Mouse (Mus musculus): ENCODE data around the gene Islr.

The Islr gene

DNA sequence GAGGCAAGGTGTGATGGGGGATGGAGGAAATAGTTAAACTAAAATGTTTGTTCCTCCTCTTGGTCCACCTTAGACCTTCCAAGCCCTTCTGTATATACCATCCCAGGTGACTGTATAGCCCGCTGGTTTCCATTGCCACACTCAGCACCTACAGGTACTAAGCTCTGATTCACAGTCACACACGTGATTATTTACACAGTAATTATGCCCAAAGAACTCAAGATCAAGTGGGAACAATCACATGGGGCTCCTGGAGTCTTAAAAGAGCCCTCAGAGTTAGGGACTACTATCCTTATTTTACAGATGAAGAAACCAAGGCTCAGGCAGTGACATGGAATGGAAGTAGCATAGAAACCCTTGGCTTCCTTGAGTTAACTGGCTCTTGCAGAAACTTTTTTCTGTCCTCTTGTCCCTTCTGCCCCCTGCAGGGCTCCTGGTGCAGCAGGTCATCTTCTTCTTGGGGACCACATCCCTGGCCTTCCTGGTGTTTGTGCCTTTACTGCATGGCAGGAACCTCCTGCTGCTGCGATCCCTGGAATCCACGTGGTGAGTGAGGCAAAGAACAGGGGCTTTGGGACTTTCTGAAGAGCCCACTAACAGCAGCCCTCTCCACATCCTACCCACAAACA is 53.3 kb downstream of the Islr start:
- no peak for DNase-seq (ENCODE audit: low read depth, low spot score)

GRCm38 (mm10) chr9:58148806-58149205 is 55.3 kb downstream of the Islr start:
- DNase-seq (ENCODE audit: low read depth, low spot score) = no peak

GRCm38 (mm10) chr9:58145417-58145816 is 58.7 kb downstream of the Islr start:
- no peak for DNase-seq (ENCODE audit: low read depth, low spot score)

DNA sequence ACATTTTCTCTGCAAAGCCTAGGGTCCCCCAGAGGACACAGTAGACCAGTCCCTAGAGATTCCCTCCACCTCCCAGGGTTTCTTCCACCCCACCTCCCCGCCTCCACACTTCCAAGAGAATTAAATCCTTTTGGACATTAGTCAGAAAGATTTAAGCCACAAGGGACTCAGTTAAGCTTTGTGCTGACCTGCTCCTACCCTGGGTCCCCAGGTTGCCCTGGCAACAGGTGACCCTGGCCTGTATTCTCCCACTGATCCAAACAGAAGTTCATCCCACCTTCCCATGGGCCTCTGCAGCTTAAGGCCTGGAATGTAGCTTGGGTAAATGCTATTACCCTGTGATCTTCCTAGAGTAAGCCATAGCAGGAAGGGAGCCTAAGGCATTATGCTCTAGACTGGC is 59.4 kb downstream of the Islr start:
- DNase-seq (ENCODE audit: low read depth, low spot score) = no peak

DNA sequence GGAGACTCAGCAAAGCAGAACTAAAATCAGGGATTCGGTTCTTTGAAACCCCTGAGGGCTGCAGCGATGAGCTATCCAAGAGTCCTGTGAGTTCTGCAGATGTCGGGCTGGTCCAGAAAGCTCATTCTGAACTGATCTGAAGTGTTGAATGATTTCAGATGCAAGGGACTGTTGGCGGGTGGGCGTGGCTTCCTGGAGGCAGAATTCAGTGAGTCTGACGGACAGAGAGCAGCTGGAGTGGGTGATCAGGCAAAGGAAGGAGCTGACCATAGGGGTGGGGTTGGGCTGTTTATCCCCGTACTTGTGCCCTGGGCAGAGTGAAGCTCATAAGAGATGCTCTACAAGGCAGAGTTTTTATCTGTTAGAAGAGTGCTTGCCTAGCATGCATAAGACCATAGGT is 60.7 kb downstream of the Islr start:
- peak; percentile 23 for DNase-seq (ENCODE audit: low read depth, low spot score)

- no peak for DNase-seq (ENCODE audit: low read depth, low spot score)
These were observed 64.2 kb downstream of the Islr start for GRCm38 (mm10) chr9:58139947-58140346.

- no peak for DNase-seq (ENCODE audit: low read depth, low spot score)
These were observed 68.2 kb downstream of the Islr start for GRCm38 (mm10) chr9:58135921-58136321.

DNA sequence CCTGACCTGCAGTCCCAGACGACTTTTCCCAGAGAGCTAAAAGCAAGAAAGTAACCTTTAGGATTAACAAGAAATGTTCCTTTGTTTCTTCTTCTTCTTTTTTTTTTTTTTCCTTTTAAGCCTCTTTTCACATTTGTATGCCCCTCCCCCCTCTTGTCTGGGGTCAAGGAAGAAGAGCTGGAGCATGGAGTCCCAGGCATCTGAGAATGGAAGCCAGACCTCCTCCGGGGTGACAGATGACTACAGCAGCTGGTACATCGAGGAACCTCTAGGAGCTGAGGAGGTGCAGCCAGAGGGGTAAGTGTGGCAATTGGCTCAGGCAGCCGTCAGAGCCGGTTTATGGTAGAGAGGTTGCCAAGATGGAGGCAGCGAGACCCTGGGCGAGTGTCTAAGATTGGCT is 69.2 kb downstream of the Islr start:
- no peak for DNase-seq (ENCODE audit: low read depth, low spot score)

- no peak for DNase-seq (ENCODE audit: low read depth, low spot score)
These were observed 69.9 kb downstream of the Islr start for GRCm38 (mm10) chr9:58133893-58134884.

GRCm38 (mm10) chr9:58131735-58132134 is 72.4 kb downstream of the Islr start:
- no peak for DNase-seq (ENCODE audit: low read depth, low spot score)

GRCm38 (mm10) chr9:58130909-58131308 is 73.2 kb downstream of the Islr start:
- DNase-seq (ENCODE audit: low read depth, low spot score) = no peak

- DNase-seq (ENCODE audit: low read depth, low spot score) = no peak
These were observed 74.6 kb downstream of the Islr start for GRCm38 (mm10) chr9:58129508-58129907.

- no peak for DNase-seq (ENCODE audit: low read depth, low spot score)
These were observed 75.1 kb downstream of the Islr start for GRCm38 (mm10) chr9:58128926-58129413.

GRCm38 (mm10) chr9:58125811-58126210 is 78.3 kb downstream of the Islr start:
- no peak for DNase-seq (ENCODE audit: low read depth, low spot score)

- no peak for DNase-seq (ENCODE audit: low read depth, low spot score)
These were observed 79.0 kb downstream of the Islr start for GRCm38 (mm10) chr9:58125085-58125484.

- no peak for DNase-seq (ENCODE audit: low read depth, low spot score)
These were observed 85.4 kb downstream of the Islr start, which contains the start of gene Ccdc33 for GRCm38 (mm10) chr9:58118671-58119070. Gene Ccdc33 (minus strand): TSS chr9:58118823.

GRCm38 (mm10) chr9:58116024-58116651 is 88.0 kb downstream of the Islr start:
- DNase-seq (ENCODE audit: low read depth, low spot score) = no peak

DNA sequence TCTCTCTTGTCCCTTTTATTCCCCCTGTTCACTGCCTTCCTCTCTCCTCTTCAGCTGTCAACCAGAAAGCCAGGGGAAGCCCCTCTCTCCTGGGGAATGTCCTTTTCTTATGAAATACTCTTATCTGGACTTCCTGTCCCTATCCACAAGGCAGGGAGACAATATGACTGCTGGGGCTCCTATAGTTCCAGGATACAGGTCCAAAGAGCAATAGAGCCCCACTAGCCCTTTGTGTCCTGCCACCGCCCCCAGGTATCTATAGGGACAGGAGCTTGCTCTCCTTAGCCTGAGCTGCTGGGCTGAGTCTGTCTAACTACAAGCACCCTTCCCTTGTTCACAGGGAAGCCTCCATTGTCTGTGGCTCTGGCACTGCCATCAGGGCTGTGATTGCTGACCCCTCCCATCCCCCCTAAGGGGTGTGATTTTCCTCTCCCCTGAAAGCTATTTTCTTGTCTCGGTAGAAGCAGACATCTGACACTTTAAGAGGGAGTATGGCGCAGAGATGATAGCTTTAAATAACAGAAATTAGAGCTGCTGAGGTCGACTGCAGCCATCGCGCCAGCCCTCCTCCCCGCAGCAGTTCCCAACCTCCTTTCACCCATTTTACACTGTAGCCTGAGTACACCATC is 88.7 kb downstream of the Islr start:
- no peak for DNase-seq (ENCODE audit: low read depth, low spot score)

GRCm38 (mm10) chr9:58114019-58114418 is 90.1 kb downstream of the Islr start:
- DNase-seq (ENCODE audit: low read depth, low spot score) = no peak

DNA sequence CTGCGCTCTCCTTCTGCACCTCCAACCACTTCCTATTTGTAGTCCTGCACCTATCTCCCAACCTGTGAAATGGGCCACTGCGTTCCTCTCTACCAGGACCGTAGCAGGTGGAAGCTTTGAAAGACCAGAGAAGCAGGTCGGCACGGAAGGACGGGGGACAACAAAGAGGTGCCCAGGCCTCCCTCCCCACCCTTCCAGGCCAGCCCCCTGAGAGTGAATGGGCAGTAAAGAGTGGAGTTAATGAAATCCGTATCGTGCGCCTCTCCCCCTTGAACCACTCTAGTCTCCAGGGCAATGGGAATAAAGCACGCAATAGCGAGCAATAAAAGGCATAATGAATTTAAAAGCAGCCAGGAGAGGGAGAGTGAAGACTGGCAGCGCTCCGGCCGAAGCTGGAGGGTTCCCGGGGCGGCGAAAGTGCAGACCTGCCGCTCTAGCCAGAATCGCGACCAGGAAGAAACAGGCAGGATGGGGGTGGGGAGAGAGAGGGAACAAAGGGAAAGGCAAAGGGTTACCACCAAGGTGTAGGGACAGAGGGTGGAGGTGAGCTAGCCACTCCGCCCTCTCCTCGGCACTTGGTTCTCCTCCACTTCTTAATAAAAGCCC is 90.7 kb downstream of the Islr start:
- no peak for DNase-seq (ENCODE audit: low read depth, low spot score)

DNA sequence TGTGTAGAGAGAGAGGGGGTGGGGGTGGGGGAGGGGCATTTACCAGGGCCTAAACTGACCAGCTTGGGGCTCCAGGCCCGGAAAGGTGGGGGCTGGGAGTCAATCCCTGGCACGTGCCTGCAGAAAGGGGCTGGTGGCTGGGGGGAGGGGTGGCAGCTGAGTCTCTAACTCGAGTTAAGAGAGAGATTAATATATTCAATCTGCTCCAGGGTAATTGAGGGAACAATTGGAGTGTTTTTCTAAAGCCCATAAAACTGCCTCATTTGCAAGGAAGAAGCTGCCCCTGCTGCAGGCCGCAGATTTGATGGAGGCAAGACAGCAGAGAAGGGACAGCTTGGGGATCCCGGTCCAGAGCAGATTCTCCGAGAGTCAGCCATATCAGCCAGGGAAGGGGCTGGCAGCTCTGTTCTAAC is 91.2 kb downstream of the Islr start:
- DNase-seq (ENCODE audit: low read depth, low spot score) = no peak
